Mouse (Mus musculus) embryonic facial prominence, embryonic 14.5 days (tissue): ENCODE data around the gene Ltb4r2. TPM values are rescaled to one million over a fixed set of nuclear protein-coding genes. Genes with fewer than 3 reads are reported as not detected.
A peak's percentile ranks its signal among the peaks of the same experiment; 100 is the strongest.

Source experiments
- ATAC-seq: fragments of 200-750 bp; cut with Nextera tagmentation; 2 replicates; pipeline ENCODE4 v1.8.0; 2017; ENCODE audit warnings: low read depth, moderate number of reproducible peaks, moderate TSS enrichment
- DNase-seq: peaks from one replicate; pipeline ENCODE4 v3.0.0-alpha.2; 2015; ENCODE audit warnings: low spot score
- H3K27ac ChIP-seq: fragments of 300-500 bp; sonication (generic); replicated peaks from 2 replicates; pipeline ENCODE4 v1.5.1; 2014; ENCODE audit warnings: low read depth, mild to moderate bottlenecking, low read length, moderate library complexity
- H3K27me3 ChIP-seq: fragments of 300-500 bp; sonication (generic); replicated peaks from 2 replicates; pipeline ENCODE4 v1.6.1; 2014; ENCODE audit warnings: low read length; ENCODE audit not compliant: control insufficient read depth, insufficient read depth
- H3K36me3 ChIP-seq: fragments of 300-500 bp; sonication (generic); 2 replicates; pipeline ENCODE4 v1.6.1; 2014; ENCODE audit warnings: low read length, mixed read lengths; ENCODE audit not compliant: control insufficient read depth, insufficient read depth
- H3K4me1 ChIP-seq: fragments of 300-500 bp; sonication (generic); 2 replicates; pipeline ENCODE4 v1.6.1; 2014; ENCODE audit warnings: antibody characterized with exemption, low read length; ENCODE audit not compliant: control insufficient read depth, insufficient read depth
- H3K4me2 ChIP-seq: fragments of 300-500 bp; sonication (generic); 2 replicates; pipeline ENCODE4 v1.6.1; 2014; ENCODE audit warnings: low read depth, mild to moderate bottlenecking, low read length, moderate library complexity, mixed read lengths
- H3K4me3 ChIP-seq: fragments of 300-500 bp; sonication (generic); 2 replicates; pipeline ENCODE4 v1.5.1; 2014; ENCODE audit warnings: low read depth, mild to moderate bottlenecking, low read length
- H3K9ac ChIP-seq: fragments of 300-500 bp; sonication (generic); 2 replicates; pipeline ENCODE4 v1.6.1; 2014; ENCODE audit warnings: low read depth, mild to moderate bottlenecking, low read length, moderate library complexity, mixed read lengths
- H3K9me3 ChIP-seq: fragments of 300-500 bp; sonication (generic); 2 replicates; pipeline ENCODE4 v1.6.1; 2016; ENCODE audit warnings: low read length; ENCODE audit not compliant: control insufficient read depth
- WGBS: fragments of 180-500 bp; shearing (Covaris S2); extraction: QIAGEN DNeasy Blood & Tissue Kit; methylation state at CpG from one replicate; pipeline ENCODE4 v1.1.7; 2014; 5-methylcytosine and 5-hydroxymethylcytosine counted together
- polyA plus RNA-seq: library from polyadenylated mRNA; unstranded; fragments of >200 nt; fragmentation: Nextera tagmentation; extraction: Ambion mirVana; gene quantifications from 2 replicates; pipeline ENCODE4 v1.2.1, GENCODE M21; 2014

Ltb4r2 gene
- polyA plus RNA-seq, 1 experiment from 2014 or later = 0.47 TPM

GRCm38 (mm10) chr14:55788256-55789050, 27.2 kb downstream of the Ltb4r2 start, which contains the start of gene Ripk3:
Gene Ripk3 (minus strand): TSS chr14:55788865.
- no peaks in the 10 kb centered on the region for H3K9me3 ChIP-seq
- H3K4me2 ChIP-seq = peak within 1 kb of the TSS; percentile 72
- peak; percentile 66 for DNase-seq
- no peaks in the 10 kb centered on the region for H3K36me3 ChIP-seq
- H3K27ac ChIP-seq = no peak within 1 kb of the TSS
- H3K27me3 ChIP-seq = peaks cover 5% of the 10 kb centered on the region; the same call in 1 of the 2 replicates
- peak within 1 kb of the TSS; percentile 48 for H3K4me3 ChIP-seq
- ATAC-seq = no peak
- H3K4me1 ChIP-seq = peaks cover 7% of the 10 kb centered on the region
- H3K9ac ChIP-seq = peak within 1 kb of the TSS; percentile 36
- 4% methylated on average over 40 of the region's 40 CpGs for WGBS

GRCm38 (mm10) chr14:55793461-55793860, 32.2 kb downstream of the Ltb4r2 start:
- H3K27ac ChIP-seq = no peak overlapping the region
- H3K4me1 ChIP-seq = no peaks in the 10 kb centered on the region
- ATAC-seq (no peak), DNase-seq (no peak)
- H3K9me3 ChIP-seq = no peaks in the 10 kb centered on the region
- H3K4me3 ChIP-seq = no peak overlapping the region
- H3K4me2 ChIP-seq = no peak overlapping the region
- WGBS = 63% methylated on average over 2 of the region's 2 CpGs
- no peaks in the 10 kb centered on the region for H3K36me3 ChIP-seq
- no peak overlapping the region for H3K9ac ChIP-seq
- no peaks in the 10 kb centered on the region for H3K27me3 ChIP-seq

DNA sequence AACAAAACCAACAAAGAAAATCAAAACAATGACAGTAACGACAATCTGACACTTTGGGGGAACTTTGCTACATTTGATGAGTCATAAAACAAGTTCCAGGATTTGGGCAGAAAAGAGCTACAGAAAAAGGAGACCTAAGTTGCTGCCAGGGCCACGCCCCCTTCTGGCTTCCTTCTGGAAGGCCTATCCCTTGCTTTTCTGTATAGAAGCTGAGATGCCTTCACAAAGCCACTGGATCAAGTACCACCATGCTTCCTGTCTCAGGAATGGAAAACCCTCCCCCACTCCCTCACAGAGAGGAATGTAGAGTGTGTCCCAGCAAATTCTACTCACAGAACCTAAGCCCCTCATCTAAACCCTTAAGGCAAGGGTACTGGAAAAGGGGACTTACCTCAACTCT, 32.7 kb downstream of the Ltb4r2 start:
- no peaks in the 10 kb centered on the region for H3K4me1 ChIP-seq
- H3K27me3 ChIP-seq = no peaks in the 10 kb centered on the region
- H3K9me3 ChIP-seq = no peaks in the 10 kb centered on the region
- no peak overlapping the region for H3K9ac ChIP-seq
- no peaks in the 10 kb centered on the region for H3K36me3 ChIP-seq
- WGBS = 61% methylated on average over 2 of the region's 2 CpGs
- H3K4me3 ChIP-seq = no peak overlapping the region
- no peak overlapping the region for H3K27ac ChIP-seq
- no peak overlapping the region for H3K4me2 ChIP-seq
- ATAC-seq (no peak), DNase-seq (peak; percentile 33)

- Histone ChIP-seq H3K9me3 (no peaks in the 10 kb centered on the region), H3K4me2 (no peak overlapping the region), H3K9ac (no peak overlapping the region), H3K27ac (no peak overlapping the region), H3K36me3 (no peaks in the 10 kb centered on the region), H3K27me3 (no peaks in the 10 kb centered on the region), H3K4me3 (no peak overlapping the region), H3K4me1 (no peaks in the 10 kb centered on the region)
- ATAC-seq = no peak
- no peak for DNase-seq
- 81% methylated on average over 15 of the region's 15 CpGs for WGBS
Measured at GRCm38 (mm10) chr14:55795380-55796163, 34.3 kb downstream of the Ltb4r2 start.

Other genes with a start within 250 kb of the Ltb4r2 start
- not detected in 2 replicates for gene Nrl, start 236.4 kb upstream of the Ltb4r2 start, polyA plus RNA-seq
- gene Pck2, start 221.2 kb upstream of the Ltb4r2 start, polyA plus RNA-seq = 28.1 and 32.7 TPM in 2 replicates
- gene Dcaf11, start 201.4 kb upstream of the Ltb4r2 start, polyA plus RNA-seq = 55.1 and 57.7 TPM in 2 replicates
- gene A730061H03Rik, start 201.0 kb upstream of the Ltb4r2 start, polyA plus RNA-seq = 1.1 and 1.2 TPM in 2 replicates
- 36.5 and 46.9 TPM in 2 replicates for gene Fitm1, start 185.8 kb upstream of the Ltb4r2 start, polyA plus RNA-seq
- 119 and 123 TPM in 2 replicates for gene Psme1, start 183.3 kb upstream of the Ltb4r2 start, polyA plus RNA-seq
- gene Emc9, start 176.1 kb upstream of the Ltb4r2 start, polyA plus RNA-seq = 9.9 and 12.6 TPM in 2 replicates
- gene Psme2, start 170.3 kb upstream of the Ltb4r2 start, polyA plus RNA-seq = 249 TPM in 2 replicates
- gene Rnf31, start 169.7 kb upstream of the Ltb4r2 start, polyA plus RNA-seq = 11.7 and 13.7 TPM in 2 replicates
- 10.8 and 12.1 TPM in 2 replicates for gene Irf9, start 157.9 kb upstream of the Ltb4r2 start, polyA plus RNA-seq
- gene Rec8, start 143.4 kb upstream of the Ltb4r2 start, polyA plus RNA-seq = 2.0 and 2.3 TPM in 2 replicates
- 127 and 134 TPM in 2 replicates for gene Ipo4, start 125.5 kb upstream of the Ltb4r2 start, polyA plus RNA-seq
- gene Gm49378, start 123.5 kb upstream of the Ltb4r2 start, polyA plus RNA-seq = 0.79 and 2.8 TPM in 2 replicates
- 106 and 108 TPM in 2 replicates for gene Tm9sf1, start 117.6 kb upstream of the Ltb4r2 start, polyA plus RNA-seq
- gene Tssk4, start 111.2 kb upstream of the Ltb4r2 start, polyA plus RNA-seq = 0.97 and 1.0 TPM in 2 replicates
- 42.6 and 48.3 TPM in 2 replicates for gene Mdp1, start 100.9 kb upstream of the Ltb4r2 start, polyA plus RNA-seq
- 49.6 and 54.8 TPM in 2 replicates for gene Gmpr2, start 89.5 kb upstream of the Ltb4r2 start, polyA plus RNA-seq
- 524 and 534 TPM in 2 replicates for gene Nedd8, start 89.3 kb upstream of the Ltb4r2 start, polyA plus RNA-seq
- gene Tinf2, start 79.6 kb upstream of the Ltb4r2 start, polyA plus RNA-seq = 32.2 and 36.2 TPM in 2 replicates
- gene Tgm1, start 47.5 kb upstream of the Ltb4r2 start, polyA plus RNA-seq = 7.1 and 8.0 TPM in 2 replicates
- gene Rabggta, start 39.2 kb upstream of the Ltb4r2 start, polyA plus RNA-seq = 20.7 and 20.9 TPM in 2 replicates
- 76.5 and 83.8 TPM in 2 replicates for gene Dhrs1, start 15.7 kb upstream of the Ltb4r2 start, polyA plus RNA-seq
- gene Nop9, start 15.7 kb upstream of the Ltb4r2 start, polyA plus RNA-seq = 32.6 and 36.9 TPM in 2 replicates
- 0.33 and 0.59 TPM in 2 replicates for gene Cideb, start 3.0 kb upstream of the Ltb4r2 start, polyA plus RNA-seq
- gene Ltb4r1, start 4.5 kb downstream of the Ltb4r2 start, polyA plus RNA-seq = 0.24 and 0.56 TPM in 2 replicates
- 13.4 and 16.2 TPM in 2 replicates for gene Adcy4, start 22.7 kb downstream of the Ltb4r2 start, polyA plus RNA-seq
- gene Ripk3, start 27.4 kb downstream of the Ltb4r2 start, polyA plus RNA-seq = 32.0 and 35.3 TPM in 2 replicates
- 56.5 and 74.7 TPM in 2 replicates for gene Nfatc4, start 61.7 kb downstream of the Ltb4r2 start, polyA plus RNA-seq
- 15.6 and 19.5 TPM in 2 replicates for gene Nynrin, start 92.6 kb downstream of the Ltb4r2 start, polyA plus RNA-seq
- gene Cbln3, start 123.0 kb downstream of the Ltb4r2 start, polyA plus RNA-seq = 0.25 and 0.50 TPM in 2 replicates
- 9.1 and 9.7 TPM in 2 replicates for gene Khnyn, start 123.5 kb downstream of the Ltb4r2 start, polyA plus RNA-seq
- 56.9 and 71.5 TPM in 2 replicates for gene Sdr39u1, start 138.9 kb downstream of the Ltb4r2 start, polyA plus RNA-seq
- 129 and 233 TPM in 2 replicates for gene Cma1, start 183.2 kb downstream of the Ltb4r2 start, polyA plus RNA-seq
- gene Cma2, start 189.6 kb downstream of the Ltb4r2 start, polyA plus RNA-seq = 0.21 TPM in 1 of 2 replicates, not detected in the other